Mouse (Mus musculus): ENCODE results near the gene Eapp.

DNA sequence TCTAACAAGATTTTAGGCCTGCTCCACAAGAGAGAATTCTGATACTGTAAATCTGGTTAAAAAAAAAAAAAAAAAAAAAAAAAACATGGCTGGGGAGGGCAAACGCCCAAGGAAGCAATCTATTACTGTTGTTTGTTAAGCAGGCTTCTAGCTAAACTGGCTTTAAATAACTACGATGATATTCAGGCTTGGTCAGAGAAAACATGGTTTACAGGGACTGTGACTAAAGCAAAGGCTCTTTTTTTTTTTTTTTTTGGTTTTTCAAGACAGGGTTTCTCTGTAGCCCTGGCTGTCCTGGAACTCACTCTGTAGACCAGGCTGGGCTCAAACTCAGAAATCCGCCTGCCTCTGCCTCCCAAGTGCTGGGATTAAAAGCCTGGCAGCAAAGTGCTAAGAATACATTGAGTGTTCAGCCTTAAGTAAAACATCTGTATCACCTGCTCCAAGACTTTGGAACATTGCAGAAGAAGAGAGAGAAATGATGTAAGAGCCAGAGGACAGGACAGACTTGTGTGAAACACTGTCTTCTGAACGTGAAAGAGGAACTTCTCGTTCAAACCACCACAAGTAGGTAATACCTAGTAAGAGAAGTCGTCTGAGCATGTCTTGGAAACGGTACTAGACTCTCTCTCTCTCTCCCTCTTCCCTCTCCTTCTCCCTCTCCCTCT lies 37.1 kb downstream of the Eapp start:
- no peak for TF ChIP-seq GATA1 (IDR thresholded peaks at IDR 0.05; ENCODE audit: low read length)
- no peak for TF ChIP-seq TAL1 (IDR thresholded peaks at IDR 0.05; ENCODE audit: low read length)
